Mouse (Mus musculus): ENCODE data around the gene Psen2. TPM values are rescaled to one million over a fixed set of nuclear protein-coding genes. Genes with fewer than 3 reads are reported as not detected.
A peak's percentile ranks its signal among the peaks of the same experiment; 100 is the strongest.

Psen2 gene
- polyA plus RNA-seq, 1 experiment from 2014 or later = 15.1 TPM

- no peaks in the 10 kb centered on the region for H3K36me3 ChIP-seq
- no peak overlapping the region for H3K9ac ChIP-seq
- 0 out of 2 replicates have a peak, but pooled peaks cover 7% of the 10 kb centered on the region for H3K27me3 ChIP-seq (replicated peaks)
- no peak overlapping the region for H3K4me2 ChIP-seq
- H3K4me1 ChIP-seq (replicated peaks) = peaks cover 3% of the 10 kb centered on the region; the same call in 1 of the 2 replicates
- H3K9me3 ChIP-seq (replicated peaks) = peaks cover 3% of the 10 kb centered on the region; the same call in 1 of the 2 replicates
- no peak for ATAC-seq (ENCODE audit: insufficient number of reproducible peaks, low FRiP score)
- no peak overlapping the region for H3K27ac ChIP-seq (ENCODE audit: poor library complexity, severe bottlenecking)
- 85% methylated on average over 19 of the region's 19 CpGs for WGBS
- H3K4me3 ChIP-seq = no peak overlapping the region
Measured at GRCm38 (mm10) chr1:180220791-180221542, 42.3 kb downstream of the Psen2 start.

- Histone ChIP-seq H3K36me3 (no peaks in the 10 kb centered on the region), H3K4me2 (no peak overlapping the region), H3K27ac (ENCODE audit: poor library complexity, severe bottlenecking) (no peak overlapping the region), H3K9ac (no peak overlapping the region), H3K4me3 (no peak overlapping the region), H3K9me3 (replicated peaks) (peaks cover 3% of the 10 kb centered on the region; the same call in 1 of the 2 replicates), H3K27me3 (replicated peaks) (no peaks in the 10 kb centered on the region), H3K4me1 (replicated peaks) (no peaks in the 10 kb centered on the region)
- 54% methylated on average over 5 of the region's 5 CpGs for WGBS
- no peak for ATAC-seq (ENCODE audit: insufficient number of reproducible peaks, low FRiP score)
Measured at GRCm38 (mm10) chr1:180216541-180217276, 46.5 kb downstream of the Psen2 start.

GRCm38 (mm10) chr1:180215044-180215443 is 48.2 kb downstream of the Psen2 start:
- no peak overlapping the region for H3K27ac ChIP-seq (ENCODE audit: poor library complexity, severe bottlenecking)
- peaks cover 3% of the 10 kb centered on the region for H3K4me1 ChIP-seq (replicated peaks)
- H3K27me3 ChIP-seq (replicated peaks) = no peaks in the 10 kb centered on the region
- no peak overlapping the region for H3K4me3 ChIP-seq
- H3K9me3 ChIP-seq (replicated peaks) = peaks cover 3% of the 10 kb centered on the region; the same call in 1 of the 2 replicates
- no peak overlapping the region for H3K4me2 ChIP-seq
- H3K9ac ChIP-seq = no peak overlapping the region
- 17% methylated on average over 4 of the region's 4 CpGs for WGBS
- no peaks in the 10 kb centered on the region for H3K36me3 ChIP-seq
- peak; percentile 51; the same call in 1 of the 2 replicates for ATAC-seq (ENCODE audit: insufficient number of reproducible peaks, low FRiP score)

GRCm38 (mm10) chr1:180212911-180213310 is 50.3 kb downstream of the Psen2 start:
- Histone ChIP-seq H3K4me3 (no peak overlapping the region), H3K9ac (no peak overlapping the region), H3K36me3 (no peaks in the 10 kb centered on the region), H3K27me3 (replicated peaks) (no peaks in the 10 kb centered on the region), H3K4me1 (replicated peaks) (peaks cover 6% of the 10 kb centered on the region), H3K9me3 (replicated peaks) (peaks cover 1% of the 10 kb centered on the region; the same call in 1 of the 2 replicates), H3K27ac (ENCODE audit: poor library complexity, severe bottlenecking) (no peak overlapping the region), H3K4me2 (no peak overlapping the region)
- ATAC-seq (ENCODE audit: insufficient number of reproducible peaks, low FRiP score) = no peak
- WGBS = 77% methylated on average over 5 of the region's 5 CpGs

GRCm38 (mm10) chr1:180210781-180211271 is 52.4 kb downstream of the Psen2 start:
- 83% methylated on average over 9 of the region's 9 CpGs for WGBS
- H3K4me3 ChIP-seq = no peak overlapping the region
- no peaks in the 10 kb centered on the region for H3K27me3 ChIP-seq (replicated peaks)
- H3K4me2 ChIP-seq = no peak overlapping the region
- no peaks in the 10 kb centered on the region for H3K36me3 ChIP-seq
- no peak for ATAC-seq (ENCODE audit: insufficient number of reproducible peaks, low FRiP score)
- no peak overlapping the region for H3K27ac ChIP-seq (ENCODE audit: poor library complexity, severe bottlenecking)
- peaks cover 6% of the 10 kb centered on the region for H3K4me1 ChIP-seq (replicated peaks)
- no peak overlapping the region for H3K9ac ChIP-seq
- no peaks in the 10 kb centered on the region for H3K9me3 ChIP-seq (replicated peaks)

- H3K27me3 ChIP-seq (replicated peaks) = no peaks in the 10 kb centered on the region
- peaks cover 6% of the 10 kb centered on the region for H3K4me1 ChIP-seq (replicated peaks)
- H3K27ac ChIP-seq (ENCODE audit: poor library complexity, severe bottlenecking) = no peak overlapping the region
Measured at GRCm38 (mm10) chr1:180210031-180210432, 53.2 kb downstream of the Psen2 start.

GRCm38 (mm10) chr1:180208370-180208769 is 54.9 kb downstream of the Psen2 start:
- WGBS = 69% methylated on average over 3 of the region's 3 CpGs
- Histone ChIP-seq H3K4me3 (no peak overlapping the region), H3K4me2 (no peak overlapping the region), H3K36me3 (no peaks in the 10 kb centered on the region), H3K9ac (no peak overlapping the region), H3K9me3 (replicated peaks) (peaks cover 4% of the 10 kb centered on the region), H3K27me3 (replicated peaks) (no peaks in the 10 kb centered on the region), H3K4me1 (replicated peaks) (peaks cover 6% of the 10 kb centered on the region), H3K27ac (ENCODE audit: poor library complexity, severe bottlenecking) (no peak overlapping the region)
- no peak for ATAC-seq (ENCODE audit: insufficient number of reproducible peaks, low FRiP score)

More at GRCm38 (mm10) chr1:180210031-180210432, 53.2 kb downstream of the Psen2 start:
- H3K4me3 ChIP-seq = no peak overlapping the region
- no peak overlapping the region for H3K4me2 ChIP-seq
- ATAC-seq (ENCODE audit: insufficient number of reproducible peaks, low FRiP score) = peak; percentile 42; the same call in 1 of the 2 replicates
- 56% methylated on average over 4 of the region's 4 CpGs for WGBS
- no peaks in the 10 kb centered on the region for H3K36me3 ChIP-seq
- H3K9me3 ChIP-seq (replicated peaks) = peaks cover 2% of the 10 kb centered on the region
- H3K9ac ChIP-seq = no peak overlapping the region

GRCm38 (mm10) chr1:180200722-180201121 is 62.5 kb downstream of the Psen2 start:
- WGBS = 64% methylated on average over 5 of the region's 5 CpGs
- H3K9me3 ChIP-seq (replicated peaks) = peaks cover 4% of the 10 kb centered on the region
- H3K27ac ChIP-seq (ENCODE audit: poor library complexity, severe bottlenecking) = no peak overlapping the region
- H3K4me2 ChIP-seq = no peak overlapping the region
- H3K4me3 ChIP-seq = no peak overlapping the region
- ATAC-seq (ENCODE audit: insufficient number of reproducible peaks, low FRiP score) = no peak
- no peaks in the 10 kb centered on the region for H3K36me3 ChIP-seq
- H3K9ac ChIP-seq = no peak overlapping the region
- no peaks in the 10 kb centered on the region for H3K27me3 ChIP-seq (replicated peaks)
- H3K4me1 ChIP-seq (replicated peaks) = 0 out of 2 replicates have a peak, but pooled peaks cover 12% of the 10 kb centered on the region

GRCm38 (mm10) chr1:180199715-180200050 is 63.6 kb downstream of the Psen2 start:
- Histone ChIP-seq H3K9me3 (replicated peaks) (no peaks in the 10 kb centered on the region; the same call in 1 of the 2 replicates), H3K27ac (ENCODE audit: poor library complexity, severe bottlenecking) (no peak overlapping the region), H3K27me3 (replicated peaks) (no peaks in the 10 kb centered on the region), H3K36me3 (no peaks in the 10 kb centered on the region), H3K4me2 (no peak overlapping the region), H3K4me3 (no peak overlapping the region), H3K4me1 (replicated peaks) (peaks cover 17% of the 10 kb centered on the region), H3K9ac (no peak overlapping the region)
- ATAC-seq (ENCODE audit: insufficient number of reproducible peaks, low FRiP score) = no peak
- 52% methylated on average over 4 of the region's 4 CpGs for WGBS

GRCm38 (mm10) chr1:180198959-180199714 is 64.1 kb downstream of the Psen2 start, which contains the start of gene Coq8a:
Gene Coq8a, minus strand, starts transcription at chr1:180199602.
- Histone ChIP-seq H3K9ac (no peak within 1 kb of the TSS), H3K27me3 (replicated peaks) (no peaks in the 10 kb centered on the region; the same call in 1 of the 2 replicates), H3K4me1 (replicated peaks) (peaks cover 22% of the 10 kb centered on the region), H3K4me3 (no peak within 1 kb of the TSS), H3K36me3 (no peaks in the 10 kb centered on the region), H3K9me3 (replicated peaks) (no peaks in the 10 kb centered on the region), H3K4me2 (no peak within 1 kb of the TSS), H3K27ac (ENCODE audit: poor library complexity, severe bottlenecking) (no peak within 1 kb of the TSS)
- ATAC-seq (ENCODE audit: insufficient number of reproducible peaks, low FRiP score) = no peak
- WGBS = 51% methylated on average over 4 of the region's 4 CpGs
